Mouse (Mus musculus): ENCODE results near the gene Sp100. TPM values are rescaled to one million over a fixed set of nuclear protein-coding genes. Genes with fewer than 3 reads are reported as not detected.
"Not testable (repeated sequence)": the region's sequence is repeated elsewhere in the genome, so short reads cannot be mapped to it uniquely, and the experiment has no call there.

The Sp100 gene
- polyA plus RNA-seq (2015; fragmentation: Nextera tagmentation; extraction: Ambion mirVana), result 1.8 and 3.0 TPM in 2 replicates

GRCm38 (mm10) chr1:85649881-85650280, at the start of gene Sp100:
Gene Sp100 (plus strand): TSS chr1:85649988.
- H3K4me2 ChIP-seq (ENCODE audit: low read depth, low read length); H3K4me3 ChIP-seq (replicated peaks; ENCODE audit: low read length); H3K36me3 ChIP-seq (ENCODE audit: control insufficient read depth, insufficient read depth, low read length); ATAC-seq (ENCODE audit: insufficient read depth, low FRiP score); H3K27ac ChIP-seq (ENCODE audit: low read length); H3K9ac ChIP-seq (ENCODE audit: low read length); H3K4me1 ChIP-seq (ENCODE audit: control insufficient read depth, insufficient read depth, low read length); H3K9me3 ChIP-seq (replicated peaks; ENCODE audit: control insufficient read depth, low read length); H3K27me3 ChIP-seq (ENCODE audit: control insufficient read depth, insufficient read depth, low read length): not testable (repeated sequence)
- WGBS, result 53% methylated on average over 5 of the region's 6 CpGs

- not testable (repeated sequence) for H3K9me3 ChIP-seq (replicated peaks; ENCODE audit: control insufficient read depth, low read length); H3K4me3 ChIP-seq (replicated peaks; ENCODE audit: low read length); H3K27ac ChIP-seq (ENCODE audit: low read length); H3K4me1 ChIP-seq (ENCODE audit: control insufficient read depth, insufficient read depth, low read length); H3K36me3 ChIP-seq (ENCODE audit: control insufficient read depth, insufficient read depth, low read length); ATAC-seq (ENCODE audit: insufficient read depth, low FRiP score); H3K9ac ChIP-seq (ENCODE audit: low read length); H3K27me3 ChIP-seq (ENCODE audit: control insufficient read depth, insufficient read depth, low read length); H3K4me2 ChIP-seq (ENCODE audit: low read depth, low read length)
- WGBS, result no CpG with 5 or more reads among the region's 5 CpGs
Observed at GRCm38 (mm10) chr1:85600078-85600477, 49.7 kb upstream of the Sp100 start, which contains the start of gene Sp140. Gene Sp140 (plus strand): TSS chr1:85600378.

- not testable (repeated sequence) for H3K9me3 ChIP-seq (replicated peaks; ENCODE audit: control insufficient read depth, low read length); H3K9ac ChIP-seq (ENCODE audit: low read length); H3K36me3 ChIP-seq (ENCODE audit: control insufficient read depth, insufficient read depth, low read length); H3K4me2 ChIP-seq (ENCODE audit: low read depth, low read length); H3K4me1 ChIP-seq (ENCODE audit: control insufficient read depth, insufficient read depth, low read length); H3K27ac ChIP-seq (ENCODE audit: low read length); H3K27me3 ChIP-seq (ENCODE audit: control insufficient read depth, insufficient read depth, low read length); ATAC-seq (ENCODE audit: insufficient read depth, low FRiP score); H3K4me3 ChIP-seq (replicated peaks; ENCODE audit: low read length)
- 53% methylated on average over 4 of the region's 4 CpGs for WGBS
Observed at GRCm38 (mm10) chr1:85600794-85601193, 49.0 kb upstream of the Sp100 start.

GRCm38 (mm10) chr1:85604341-85604740, 45.4 kb upstream of the Sp100 start:
- ATAC-seq (ENCODE audit: insufficient read depth, low FRiP score); H3K4me3 ChIP-seq (replicated peaks; ENCODE audit: low read length); H3K27me3 ChIP-seq (ENCODE audit: control insufficient read depth, insufficient read depth, low read length); H3K4me2 ChIP-seq (ENCODE audit: low read depth, low read length); H3K27ac ChIP-seq (ENCODE audit: low read length); H3K36me3 ChIP-seq (ENCODE audit: control insufficient read depth, insufficient read depth, low read length); H3K9ac ChIP-seq (ENCODE audit: low read length); H3K4me1 ChIP-seq (ENCODE audit: control insufficient read depth, insufficient read depth, low read length); H3K9me3 ChIP-seq (replicated peaks; ENCODE audit: control insufficient read depth, low read length): not testable (repeated sequence)
- no CpG with 5 or more reads among the region's 1 CpGs for WGBS

GRCm38 (mm10) chr1:85608361-85608760, 41.4 kb upstream of the Sp100 start:
- not testable (repeated sequence) for H3K9ac ChIP-seq (ENCODE audit: low read length); H3K27me3 ChIP-seq (ENCODE audit: control insufficient read depth, insufficient read depth, low read length); H3K4me1 ChIP-seq (ENCODE audit: control insufficient read depth, insufficient read depth, low read length); H3K36me3 ChIP-seq (ENCODE audit: control insufficient read depth, insufficient read depth, low read length); ATAC-seq (ENCODE audit: insufficient read depth, low FRiP score); H3K4me2 ChIP-seq (ENCODE audit: low read depth, low read length); H3K27ac ChIP-seq (ENCODE audit: low read length); H3K4me3 ChIP-seq (replicated peaks; ENCODE audit: low read length); H3K9me3 ChIP-seq (replicated peaks; ENCODE audit: control insufficient read depth, low read length)
- WGBS, result 74% methylated on average over 3 of the region's 4 CpGs

GRCm38 (mm10) chr1:85610581-85610980, 39.2 kb upstream of the Sp100 start:
- H3K4me2 ChIP-seq (ENCODE audit: low read depth, low read length); H3K9ac ChIP-seq (ENCODE audit: low read length); H3K27me3 ChIP-seq (ENCODE audit: control insufficient read depth, insufficient read depth, low read length); H3K4me1 ChIP-seq (ENCODE audit: control insufficient read depth, insufficient read depth, low read length); H3K9me3 ChIP-seq (replicated peaks; ENCODE audit: control insufficient read depth, low read length); H3K27ac ChIP-seq (ENCODE audit: low read length); ATAC-seq (ENCODE audit: insufficient read depth, low FRiP score); H3K36me3 ChIP-seq (ENCODE audit: control insufficient read depth, insufficient read depth, low read length); H3K4me3 ChIP-seq (replicated peaks; ENCODE audit: low read length): not testable (repeated sequence)
- WGBS, result no CpG with 5 or more reads among the region's 4 CpGs

GRCm38 (mm10) chr1:85615096-85615495, 34.7 kb upstream of the Sp100 start:
- not testable (repeated sequence) for ATAC-seq (ENCODE audit: insufficient read depth, low FRiP score); H3K27me3 ChIP-seq (ENCODE audit: control insufficient read depth, insufficient read depth, low read length); H3K9me3 ChIP-seq (replicated peaks; ENCODE audit: control insufficient read depth, low read length); H3K4me1 ChIP-seq (ENCODE audit: control insufficient read depth, insufficient read depth, low read length); H3K4me2 ChIP-seq (ENCODE audit: low read depth, low read length); H3K4me3 ChIP-seq (replicated peaks; ENCODE audit: low read length); H3K27ac ChIP-seq (ENCODE audit: low read length); H3K36me3 ChIP-seq (ENCODE audit: control insufficient read depth, insufficient read depth, low read length); H3K9ac ChIP-seq (ENCODE audit: low read length)
- 86% methylated on average over 3 of the region's 3 CpGs for WGBS

- 58% methylated on average over 3 of the region's 3 CpGs for whole genome bisulfite sequencing
- H3K9ac ChIP-seq (ENCODE audit: low read length); H3K4me1 ChIP-seq (ENCODE audit: control insufficient read depth, insufficient read depth, low read length); H3K4me2 ChIP-seq (ENCODE audit: low read depth, low read length); ATAC-seq (ENCODE audit: insufficient read depth, low FRiP score); H3K27me3 ChIP-seq (ENCODE audit: control insufficient read depth, insufficient read depth, low read length); H3K9me3 ChIP-seq (replicated peaks; ENCODE audit: control insufficient read depth, low read length); H3K4me3 ChIP-seq (replicated peaks; ENCODE audit: low read length); H3K27ac ChIP-seq (ENCODE audit: low read length); H3K36me3 ChIP-seq (ENCODE audit: control insufficient read depth, insufficient read depth, low read length): not testable (repeated sequence)
Observed at GRCm38 (mm10) chr1:85615819-85616218, 34.0 kb upstream of the Sp100 start.

- not testable (repeated sequence) for H3K9ac ChIP-seq (ENCODE audit: low read length); H3K9me3 ChIP-seq (replicated peaks; ENCODE audit: control insufficient read depth, low read length); H3K27me3 ChIP-seq (ENCODE audit: control insufficient read depth, insufficient read depth, low read length); H3K4me1 ChIP-seq (ENCODE audit: control insufficient read depth, insufficient read depth, low read length); H3K27ac ChIP-seq (ENCODE audit: low read length); H3K4me3 ChIP-seq (replicated peaks; ENCODE audit: low read length); H3K36me3 ChIP-seq (ENCODE audit: control insufficient read depth, insufficient read depth, low read length); ATAC-seq (ENCODE audit: insufficient read depth, low FRiP score); H3K4me2 ChIP-seq (ENCODE audit: low read depth, low read length)
- 54% methylated on average over 4 of the region's 5 CpGs for WGBS
Observed at GRCm38 (mm10) chr1:85617161-85617560, 32.6 kb upstream of the Sp100 start.

GRCm38 (mm10) chr1:85618689-85619088, 31.1 kb upstream of the Sp100 start:
- not testable (repeated sequence) for H3K4me3 ChIP-seq (replicated peaks; ENCODE audit: low read length); H3K9me3 ChIP-seq (replicated peaks; ENCODE audit: control insufficient read depth, low read length); H3K4me1 ChIP-seq (ENCODE audit: control insufficient read depth, insufficient read depth, low read length); H3K27ac ChIP-seq (ENCODE audit: low read length); H3K27me3 ChIP-seq (ENCODE audit: control insufficient read depth, insufficient read depth, low read length); H3K36me3 ChIP-seq (ENCODE audit: control insufficient read depth, insufficient read depth, low read length); ATAC-seq (ENCODE audit: insufficient read depth, low FRiP score); H3K9ac ChIP-seq (ENCODE audit: low read length); H3K4me2 ChIP-seq (ENCODE audit: low read depth, low read length)
- WGBS, result 65% methylated on average over 1 of the region's 1 CpGs

Data from stomach, embryonic 16.5 days (tissue).